Mouse (Mus musculus) liver, embryonic 14.5 days (tissue): ENCODE results near the gene Sigirr. TPM values are rescaled to one million over a fixed set of nuclear protein-coding genes. Genes with fewer than 3 reads are reported as not detected.

Experiments
- ATAC-seq: fragments of 200-750 bp; cut with Nextera tagmentation; 2 replicates; pipeline ENCODE4 v1.8.0; 2017; ENCODE audit warnings: moderate number of reproducible peaks, mild to moderate bottlenecking, moderate library complexity; ENCODE audit not compliant: insufficient read depth
- DNase-seq, 3 experiments: peaks; one replicate each; pipeline ENCODE4 v3.0.0-alpha.2; 2012 to 2013; ENCODE audit warnings: low read depth in 3 of 3, low spot score in 3 of 3
- H3K27ac ChIP-seq: fragments of 300-500 bp; sonication (generic); 2 replicates; pipeline ENCODE4 v1.5.1; 2014; ENCODE audit warnings: moderate library complexity, mild to moderate bottlenecking, control low read depth, inconsistent platforms
- H3K27me3 ChIP-seq: fragments of 300-500 bp; sonication (generic); 2 replicates; pipeline ENCODE4 v1.6.1; 2014; ENCODE audit warnings: mild to moderate bottlenecking, low read length, moderate library complexity; ENCODE audit not compliant: control insufficient read depth, insufficient read depth
- H3K36me3 ChIP-seq: fragments of 300-500 bp; sonication (generic); replicated peaks from 2 replicates; pipeline ENCODE4 v1.6.1; 2014; ENCODE audit warnings: low read depth; ENCODE audit not compliant: control insufficient read depth, insufficient read depth
- H3K4me1 ChIP-seq, 2 experiments: fragments of 200-500 bp in 1 of 2; fragments of 300-500 bp in 1 of 2; sonication (generic) in 1 of 2; replicated peaks; 2 replicates each; pipeline ENCODE4 v1.6.1; 2012 to 2014; ENCODE audit warnings: antibody characterized with exemption in 1 of 2, inconsistent platforms in 1 of 2, low read length in 1 of 2; ENCODE audit not compliant: control insufficient read depth in 2 of 2, insufficient read depth in 2 of 2
- H3K4me2 ChIP-seq: fragments of 300-500 bp; sonication (generic); 2 replicates; pipeline ENCODE4 v1.6.1; 2014; ENCODE audit warnings: low read depth, mild to moderate bottlenecking, control low read depth, moderate library complexity
- H3K4me3 ChIP-seq, 2 experiments: fragments of 200-500 bp in 1 of 2; fragments of 300-500 bp in 1 of 2; sonication (generic) in 1 of 2; 2 replicates each; pipeline ENCODE4 v1.5.1; 2012 to 2014; ENCODE audit warnings: low read depth in 2 of 2, low read length in 2 of 2, mild to moderate bottlenecking in 2 of 2, control low read depth in 1 of 2, inconsistent platforms in 1 of 2, moderate library complexity in 1 of 2; ENCODE audit not compliant: insufficient read depth in 1 of 2
- H3K9ac ChIP-seq: fragments of 300-500 bp; sonication (generic); replicated peaks from 2 replicates; pipeline ENCODE4 v1.6.1; 2014; ENCODE audit warnings: mild to moderate bottlenecking, control low read depth, moderate library complexity
- H3K9me3 ChIP-seq: fragments of 300-500 bp; sonication (generic); 2 replicates; pipeline ENCODE4 v1.6.1; 2016; ENCODE audit warnings: low read length, mixed read lengths; ENCODE audit not compliant: control insufficient read depth
- CTCF ChIP-seq: IDR thresholded peaks from 2 replicates; pipeline ENCODE4 v1.5.1; 2016; ENCODE audit warnings: antibody characterized with exemption, low read depth, control low read depth
- EP300 ChIP-seq: IDR thresholded peaks from 2 replicates; pipeline ENCODE4 v1.6.1; 2016; ENCODE audit warnings: antibody characterized with exemption, low read depth
- WGBS: fragments of 180-500 bp; shearing (Covaris S2); extraction: QIAGEN DNeasy Blood & Tissue Kit; methylation state at CpG from one replicate; pipeline ENCODE4 v1.1.7; 2014; ENCODE audit not compliant: insufficient replicate concordance; 5-methylcytosine and 5-hydroxymethylcytosine counted together
- polyA plus RNA-seq, 2 experiments: library from polyadenylated mRNA; depleted of rRNA in 1 of 2; stranded (reverse) in 1 of 2; unstranded in 1 of 2; fragments of >200 nt; fragmentation: Nextera tagmentation in 1 of 2; extraction: Ambion mirVana in 1 of 2; gene quantifications; 2 replicates each; pipeline versions ENCODE4 v1.2.1 to v1.2.3; 2012 to 2014

The Sigirr gene
- polyA plus RNA-seq, 2 experiments = 9.8 to 18.4 TPM

DNA sequence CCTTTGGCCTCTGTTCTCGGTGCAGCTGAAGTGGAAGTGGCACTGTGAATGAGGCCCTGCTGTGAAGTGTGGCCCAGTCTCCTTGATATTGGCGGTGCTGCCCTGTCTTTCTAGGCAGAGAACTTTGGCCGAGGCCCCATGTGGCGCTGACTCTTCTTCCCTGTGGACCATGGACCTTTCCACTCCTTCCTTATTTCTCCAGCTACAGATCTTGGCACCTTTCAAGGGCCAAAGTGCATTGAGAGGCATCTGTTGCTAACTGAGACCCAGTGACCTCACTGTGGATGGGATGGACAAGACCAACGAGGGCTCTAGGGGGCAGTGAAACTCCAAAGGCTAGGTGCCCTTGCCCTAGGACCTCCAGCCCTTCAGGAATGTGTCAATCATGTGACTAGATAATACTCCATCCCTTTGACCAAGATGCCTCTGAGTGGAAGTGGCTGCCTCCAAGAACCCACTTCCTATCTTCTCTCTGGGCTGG is 20.7 kb upstream of the Sigirr start:
- H3K4me2 ChIP-seq = no peak overlapping the region
- H3K27ac ChIP-seq = peak overlapping the region; percentile 49
- ATAC-seq = no peak
- peaks cover 55 to 62% of the 10 kb centered on the region in 2 experiments for H3K4me1 ChIP-seq
- no peaks in the 10 kb centered on the region for H3K36me3 ChIP-seq
- WGBS = 67% methylated on average over 5 of the region's 5 CpGs
- H3K9me3 ChIP-seq = no peaks in the 10 kb centered on the region
- TF ChIP-seq CTCF (peak; percentile 42), EP300 (no peak)
- no peak overlapping the region for H3K9ac ChIP-seq
- no peaks in the 10 kb centered on the region for H3K27me3 ChIP-seq
- no peak overlapping the region for H3K4me3 ChIP-seq
- DNase-seq = no peak

DNA sequence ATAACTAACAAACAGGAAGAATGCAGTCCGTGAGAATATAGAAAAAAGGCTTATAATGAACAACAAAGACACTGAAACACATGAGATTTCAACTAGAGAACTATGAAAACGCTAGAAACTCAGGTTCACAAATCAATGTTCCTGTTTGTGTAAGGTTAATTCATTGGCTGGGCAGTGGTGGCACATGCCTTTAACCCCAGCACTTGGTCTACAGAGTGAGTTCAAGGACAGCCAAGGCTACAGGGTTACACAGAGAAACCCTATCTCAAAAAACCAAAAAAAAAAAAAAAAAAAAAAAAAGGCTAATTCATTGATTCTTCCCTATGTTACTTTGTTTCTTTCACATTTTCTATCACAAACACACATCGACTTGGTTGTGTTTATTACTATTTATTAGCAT is 20.2 kb upstream of the Sigirr start:
- ATAC-seq (no peak), DNase-seq (no peak)
- Histone ChIP-seq H3K4me3 (no peak overlapping the region), H3K4me1 (peaks cover 51 to 58% of the 10 kb centered on the region in 2 experiments), H3K4me2 (no peak overlapping the region), H3K36me3 (no peaks in the 10 kb centered on the region), H3K9me3 (no peaks in the 10 kb centered on the region), H3K9ac (no peak overlapping the region), H3K27me3 (no peaks in the 10 kb centered on the region), H3K27ac (peak overlapping the region; percentile 49)
- no peak for TF ChIP-seq EP300
- TF ChIP-seq CTCF = no peak
- WGBS = 64% methylated on average over 3 of the region's 3 CpGs

DNA sequence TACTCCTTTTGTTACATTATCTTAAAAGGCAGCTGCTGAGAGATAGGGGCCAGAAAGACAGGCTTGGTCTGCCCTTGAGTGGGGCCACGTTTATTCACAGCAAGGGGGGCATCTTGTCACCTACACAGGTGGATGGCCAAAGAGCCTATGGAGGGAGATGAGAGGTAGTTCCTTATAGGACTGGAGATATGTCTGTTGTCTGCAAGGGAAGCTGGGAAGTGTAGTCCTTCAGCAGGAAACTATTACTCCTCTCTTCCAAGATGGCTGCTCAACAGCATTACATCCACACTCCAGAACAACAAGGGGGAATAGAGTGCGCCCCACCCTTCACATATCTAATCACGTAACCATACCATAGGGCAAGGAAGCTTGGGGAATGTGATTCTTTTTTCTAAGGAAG is 19.1 kb upstream of the Sigirr start:
- H3K4me1 ChIP-seq = peaks cover 43 to 47% of the 10 kb centered on the region in 2 experiments
- no peak overlapping the region for H3K4me3 ChIP-seq
- ATAC-seq (no peak), DNase-seq (no peak)
- H3K27ac ChIP-seq = no peak overlapping the region
- TF ChIP-seq EP300 = no peak
- no peak for TF ChIP-seq CTCF
- no peaks in the 10 kb centered on the region for H3K27me3 ChIP-seq
- H3K36me3 ChIP-seq = no peaks in the 10 kb centered on the region
- WGBS = 38% methylated on average over 3 of the region's 3 CpGs
- no peak overlapping the region for H3K4me2 ChIP-seq
- no peaks in the 10 kb centered on the region for H3K9me3 ChIP-seq
- no peak overlapping the region for H3K9ac ChIP-seq

DNA sequence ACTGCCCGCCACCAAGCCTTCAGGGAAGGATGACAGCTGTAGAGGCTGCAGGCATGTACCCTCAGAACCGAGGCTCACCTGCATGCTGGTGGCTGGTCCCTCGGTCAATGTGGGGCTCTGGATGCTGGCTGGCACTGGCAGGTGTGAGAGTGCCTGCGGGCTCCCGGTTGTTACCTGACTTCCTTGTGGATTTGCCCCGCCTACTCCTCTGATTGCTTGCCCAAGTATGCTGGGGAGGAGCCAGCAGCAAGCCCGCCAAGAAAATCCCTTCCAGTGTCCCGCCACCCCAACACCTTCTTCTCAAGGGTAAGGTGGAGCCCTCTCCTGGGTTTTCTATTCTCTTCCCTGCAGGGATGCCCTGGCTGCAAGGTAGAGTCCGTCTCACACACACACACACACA is 17.3 kb upstream of the Sigirr start, which contains the start of gene Ano9:
TSS of gene Ano9 (minus strand) at position 171 of the 400 bp plus-strand sequence.
- Histone ChIP-seq H3K4me1 (peaks cover 35 to 36% of the 10 kb centered on the region in 2 experiments), H3K27me3 (no peaks in the 10 kb centered on the region), H3K4me2 (no peak within 1 kb of the TSS), H3K9me3 (no peaks in the 10 kb centered on the region), H3K9ac (no peak within 1 kb of the TSS), H3K4me3 (no peak within 1 kb of the TSS), H3K27ac (no peak within 1 kb of the TSS), H3K36me3 (no peaks in the 10 kb centered on the region)
- WGBS = 34% methylated on average over 9 of the region's 9 CpGs
- DNase-seq (no peak), ATAC-seq (no peak)
- TF ChIP-seq EP300 (no peak), CTCF (no peak)

DNA sequence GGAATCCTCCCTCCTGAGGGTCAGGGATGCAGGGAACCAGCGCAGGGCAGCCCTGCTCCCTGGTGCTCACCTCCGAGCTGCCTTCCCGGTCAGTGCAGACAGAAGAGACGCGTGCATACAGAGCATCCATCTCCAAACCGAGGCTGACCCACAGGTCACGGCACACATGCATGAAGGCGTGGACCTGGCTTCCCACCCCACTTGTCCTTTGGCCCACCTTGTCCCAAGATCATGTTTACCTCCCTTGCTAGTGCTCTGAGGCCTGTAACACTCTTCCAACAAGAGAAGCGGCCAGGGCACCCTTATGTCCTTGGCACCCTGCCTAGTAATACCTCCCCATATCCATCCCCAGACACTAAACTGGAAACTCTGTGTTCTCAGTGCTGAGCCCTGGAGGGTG is 15.5 kb upstream of the Sigirr start:
- no peak overlapping the region for H3K27ac ChIP-seq
- peaks cover 21 to 24% of the 10 kb centered on the region in 2 experiments for H3K4me1 ChIP-seq
- no peaks in the 10 kb centered on the region for H3K36me3 ChIP-seq
- H3K9me3 ChIP-seq = no peaks in the 10 kb centered on the region
- 80% methylated on average over 9 of the region's 9 CpGs for WGBS
- DNase-seq (no peak), ATAC-seq (no peak)
- no peak for TF ChIP-seq CTCF
- no peak for TF ChIP-seq EP300
- H3K27me3 ChIP-seq = no peaks in the 10 kb centered on the region
- no peak overlapping the region for H3K4me3 ChIP-seq
- no peak overlapping the region for H3K9ac ChIP-seq
- H3K4me2 ChIP-seq = no peak overlapping the region
